In genomic region chr2:70339061-70339460, GRCm38 (mm10) we compare ENCODE assay signal across 18 mouse cellular contexts.
A peak's percentile ranks its signal among the peaks of the same experiment; 100 is the strongest.
DNase-seq lines count a peak whose midpoint lies in the region; ATAC-seq and TF ChIP-seq lines count a peak whose summit lies in the region.
"Had no signal": no experiment of that assay in that cellular context is flagged by ENCODE, and none has a peak within 500 bp of the region (broad histone marks: within the 10 kb centered on the region; RNA-seq: fewer than 3 reads in every experiment).

No protein-coding gene starts in this region.

- no peaks in the 10 kb centered on the region for H3K36me3 ChIP-seq in heart, embryonic 11.5 days (ENCODE audit: control insufficient read depth, insufficient read depth, low read length)
- no peaks in the 10 kb centered on the region for H3K36me3 ChIP-seq in intestine, embryonic 15.5 days
- no peaks in the 10 kb centered on the region for H3K36me3 ChIP-seq in intestine, postnatal 0 days (ENCODE audit: control insufficient read depth, insufficient read depth)
- H3K36me3 ChIP-seq: embryonic facial prominence, embryonic 12.5 days; forebrain, embryonic 15.5 days; heart, embryonic 15.5 days had no signal

- H3K4me2 ChIP-seq in heart, embryonic 11.5 days = no peak overlapping the region
- no peak overlapping the region for H3K4me2 ChIP-seq in intestine, embryonic 15.5 days (replicated peaks)
- no peak overlapping the region for H3K4me2 ChIP-seq in intestine, postnatal 0 days (replicated peaks; ENCODE audit: low read depth)
- H3K4me2 ChIP-seq: embryonic facial prominence, embryonic 12.5 days; forebrain, embryonic 15.5 days; heart, embryonic 15.5 days; hindbrain, embryonic 14.5 days had no signal

- WGBS in heart, embryonic 11.5 days (ENCODE audit: insufficient replicate concordance) = 55% methylated on average over 7 of the region's 7 CpGs
- WGBS in intestine, embryonic 15.5 days = 72% methylated on average over 7 of the region's 7 CpGs
- 82% methylated on average over 7 of the region's 7 CpGs for WGBS in intestine, postnatal 0 days

- peak; percentile 67 to 72 for DNase-seq in cerebellum, postnatal 14 days
- no peak for DNase-seq in cerebellum, adult 8-10 months
- DNase-seq in heart, postnatal 25 days (ENCODE audit: low spot score) = no peak
- peak; percentile 26 for DNase-seq in brain, adult 2 months (ENCODE audit: low read depth, low spot score)
- DNase-seq in ovary, postnatal 14 days (ENCODE audit: low spot score) = no peak
- DNase-seq: adrenal gland, adult 2 months; adrenal gland, postnatal 25 days; cerebellum, adult 11-12 months; gastrocnemius, postnatal 36 days; heart, adult 18-20 months; kidney, adult 11 months had no signal

- no peaks in the 10 kb centered on the region for H3K9me3 ChIP-seq in heart, embryonic 11.5 days (replicated peaks; ENCODE audit: control insufficient read depth, low read length)
- no peaks in the 10 kb centered on the region for H3K9me3 ChIP-seq in intestine, embryonic 15.5 days
- no peaks in the 10 kb centered on the region for H3K9me3 ChIP-seq in intestine, postnatal 0 days (ENCODE audit: control insufficient read depth)
- H3K9me3 ChIP-seq: forebrain, embryonic 15.5 days; heart, embryonic 15.5 days had no signal

- H3K9ac ChIP-seq in heart, embryonic 11.5 days (ENCODE audit: low read depth, low read length) = no peak overlapping the region
- no peak overlapping the region for H3K9ac ChIP-seq in intestine, embryonic 15.5 days
- H3K9ac ChIP-seq in intestine, postnatal 0 days (ENCODE audit: low read depth, low read length) = no peak overlapping the region
- H3K9ac ChIP-seq: embryonic facial prominence, embryonic 12.5 days; forebrain, embryonic 15.5 days; heart, embryonic 15.5 days; hindbrain, embryonic 14.5 days had no signal

- ATAC-seq in heart, embryonic 11.5 days (replicated peaks; ENCODE audit: insufficient number of reproducible peaks, low FRiP score, low TSS enrichment) = no peak
- ATAC-seq in intestine, embryonic 15.5 days = no peak
- ATAC-seq in intestine, postnatal 0 days = no peak
- ATAC-seq: forebrain, embryonic 15.5 days had no signal

- no peak overlapping the region for H3K4me3 ChIP-seq in heart, embryonic 11.5 days (ENCODE audit: low read depth, low read length)
- no peak overlapping the region for H3K4me3 ChIP-seq in intestine, embryonic 15.5 days (replicated peaks)
- no peak overlapping the region for H3K4me3 ChIP-seq in intestine, postnatal 0 days (ENCODE audit: low read depth, low read length)
- H3K4me3 ChIP-seq: embryonic facial prominence, embryonic 12.5 days; forebrain, embryonic 15.5 days; heart, embryonic 15.5 days had no signal

- intact Hi-C loops in heart, postnatal 25 days (cut with DNase I) = no loop called here

- peak overlapping the region; percentile 50 for H3K27ac ChIP-seq in heart, embryonic 11.5 days (ENCODE audit: low read depth, low read length)
- 0 out of 2 replicates have a peak overlapping the region, but pooled peaks have one; percentile 32 for H3K27ac ChIP-seq in intestine, embryonic 15.5 days
- H3K27ac ChIP-seq in intestine, postnatal 0 days (ENCODE audit: low read depth, low read length) = no peak overlapping the region
- H3K27ac ChIP-seq: embryonic facial prominence, embryonic 12.5 days; forebrain, embryonic 15.5 days; hindbrain, embryonic 14.5 days had no signal

- no peak for TF ChIP-seq CTCF in intestine, postnatal 0 days (IDR thresholded peaks at IDR 0.05; ENCODE audit: low read depth)

- no peaks in the 10 kb centered on the region for H3K27me3 ChIP-seq in heart, embryonic 11.5 days (ENCODE audit: control insufficient read depth, insufficient read depth, low read length)
- H3K27me3 ChIP-seq in intestine, embryonic 15.5 days (replicated peaks) = no peaks in the 10 kb centered on the region
- H3K27me3 ChIP-seq in intestine, postnatal 0 days (replicated peaks; ENCODE audit: control insufficient read depth, insufficient read depth, low read length) = no peaks in the 10 kb centered on the region
- H3K27me3 ChIP-seq: embryonic facial prominence, embryonic 12.5 days; forebrain, embryonic 15.5 days; heart, embryonic 15.5 days had no signal

- H3K4me1 ChIP-seq in heart, embryonic 11.5 days (ENCODE audit: control insufficient read depth, insufficient read depth, low read length) = peaks cover 33% of the 10 kb centered on the region
- peaks cover 19% of the 10 kb centered on the region for H3K4me1 ChIP-seq in intestine, embryonic 15.5 days (replicated peaks)
- H3K4me1 ChIP-seq in intestine, postnatal 0 days (replicated peaks; ENCODE audit: control insufficient read depth, insufficient read depth, low read length) = 0 out of 2 replicates have a peak, but pooled peaks cover 3% of the 10 kb centered on the region

Comparison
In these comparisons a context has a peak if more than half of its experiments do, and no peak if none do; other contexts are left out.
1. DNase-seq: peak in cerebellum, postnatal 14 days (2 of 2) and brain, adult 2 months (single experiment); none in cerebellum, adult 8-10 months (single experiment), heart, postnatal 25 days (single experiment) and ovary, postnatal 14 days (single experiment).